Mouse (Mus musculus): ENCODE data around the gene 1700030J22Rik. TPM values are rescaled to one million over a fixed set of nuclear protein-coding genes. Genes with fewer than 3 reads are reported as not detected.
A peak's percentile ranks its signal among the peaks of the same experiment; 100 is the strongest.

1700030J22Rik gene
- polyA plus RNA-seq, 1 experiment from 2014 or later: 2.4 TPM

DNA sequence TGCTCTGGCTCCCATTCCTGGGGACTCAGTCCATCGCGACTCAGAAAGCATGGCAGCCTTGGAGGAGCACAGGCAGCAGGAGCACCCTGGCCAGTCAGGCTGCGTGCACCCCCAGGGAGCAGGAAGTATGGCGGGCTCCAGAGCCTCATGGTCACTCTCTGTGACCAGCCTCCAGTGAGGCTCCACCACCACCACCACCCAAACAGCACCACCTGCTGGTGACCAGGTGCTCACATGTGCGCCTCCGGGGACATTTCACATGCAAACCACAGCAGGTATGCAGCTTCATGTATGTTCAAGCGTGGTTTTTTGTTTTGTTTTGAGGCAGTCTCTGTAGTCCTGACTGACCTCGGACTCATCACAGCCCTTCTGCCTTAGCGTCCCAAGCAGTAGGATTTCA is 50.9 kb downstream of the 1700030J22Rik start:
- ATAC-seq (ENCODE audit: low read depth): no peak
- DNase-seq (ENCODE audit: low spot score): no peak
- H3K27me3 ChIP-seq (replicated peaks; ENCODE audit: control insufficient read depth, insufficient read depth, low read length): no peaks in the 10 kb centered on the region
- H3K4me2 ChIP-seq (ENCODE audit: low read depth, low read length): no peak overlapping the region
- no peaks in the 10 kb centered on the region for H3K4me1 ChIP-seq (ENCODE audit: control insufficient read depth, insufficient read depth, low read length)
- H3K36me3 ChIP-seq (ENCODE audit: control insufficient read depth, insufficient read depth, low read length): peaks cover 51% of the 10 kb centered on the region
- H3K9me3 ChIP-seq (ENCODE audit: control insufficient read depth, low read length): no peaks in the 10 kb centered on the region
- no peak overlapping the region for H3K27ac ChIP-seq (replicated peaks; ENCODE audit: low read depth, low read length)
- WGBS: 83% methylated on average over 8 of the region's 9 CpGs
- no peak overlapping the region for H3K9ac ChIP-seq (ENCODE audit: low read depth, low read length)
- no peak overlapping the region for H3K4me3 ChIP-seq (ENCODE audit: low read depth, low read length)

DNA sequence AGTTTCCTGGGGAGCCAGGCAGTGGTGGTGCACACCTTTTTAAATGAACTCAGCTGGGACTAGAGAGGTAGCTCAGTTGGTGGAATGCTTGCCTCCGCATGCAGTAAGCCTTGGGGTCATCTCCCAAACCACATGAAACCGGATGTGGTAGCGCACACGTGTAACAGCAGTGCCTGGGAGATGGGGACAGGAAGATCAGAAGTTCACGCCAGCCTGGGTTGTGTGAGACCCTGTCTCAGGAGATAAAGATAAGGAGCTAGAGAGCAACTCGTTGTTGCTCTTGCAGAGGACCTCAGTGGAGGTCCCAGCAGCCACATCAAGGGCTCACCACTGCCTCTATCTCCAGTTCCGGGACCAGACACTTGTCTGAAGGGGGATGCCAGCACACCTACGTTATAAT is 55.2 kb downstream of the 1700030J22Rik start:
- Histone ChIP-seq H3K4me2 (ENCODE audit: low read depth, low read length) (no peak overlapping the region), H3K4me3 (ENCODE audit: low read depth, low read length) (no peak overlapping the region), H3K27me3 (replicated peaks; ENCODE audit: control insufficient read depth, insufficient read depth, low read length) (no peaks in the 10 kb centered on the region), H3K9me3 (ENCODE audit: control insufficient read depth, low read length) (no peaks in the 10 kb centered on the region), H3K9ac (ENCODE audit: low read depth, low read length) (no peak overlapping the region), H3K4me1 (ENCODE audit: control insufficient read depth, insufficient read depth, low read length) (peaks cover 12% of the 10 kb centered on the region), H3K27ac (replicated peaks; ENCODE audit: low read depth, low read length) (no peak overlapping the region), H3K36me3 (ENCODE audit: control insufficient read depth, insufficient read depth, low read length) (peaks cover 19% of the 10 kb centered on the region; the same call in 1 of the 2 replicates)
- DNase-seq (ENCODE audit: low spot score) (no peak), ATAC-seq (ENCODE audit: low read depth) (no peak)
- 93% methylated on average over 8 of the region's 8 CpGs for WGBS

DNA sequence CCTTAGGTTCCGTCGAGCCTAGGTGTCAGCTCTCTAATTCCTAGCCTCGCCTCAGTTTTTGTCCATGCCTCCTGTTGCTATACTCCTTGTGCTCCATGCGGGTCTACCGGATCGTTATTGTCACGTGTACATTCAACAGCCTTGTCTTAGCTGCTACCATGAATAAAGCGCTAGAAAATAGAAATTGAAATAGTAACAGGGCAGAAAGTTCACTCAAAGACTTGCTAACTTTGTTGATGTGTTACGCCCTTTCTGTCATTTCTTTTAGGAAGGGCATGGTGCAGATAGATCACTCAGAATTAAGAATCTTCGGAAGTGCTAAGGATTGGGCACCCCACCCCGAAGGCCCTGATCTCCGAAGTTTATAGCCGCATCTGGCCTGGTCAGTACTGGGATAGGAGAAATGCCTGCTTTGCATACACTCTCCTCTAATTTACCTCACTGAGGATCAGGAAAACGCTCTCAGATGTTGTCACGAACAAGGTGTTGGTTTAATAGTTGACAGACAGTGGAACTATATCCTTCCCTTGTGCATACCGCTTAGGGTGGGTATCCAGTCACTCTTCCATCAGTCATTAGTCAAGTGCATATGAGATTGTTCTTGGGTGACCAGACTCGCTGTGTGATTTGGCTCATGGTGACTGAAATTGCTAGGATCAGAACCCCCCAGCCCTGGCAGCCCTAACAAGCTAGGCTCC is 56.5 kb downstream of the 1700030J22Rik start:
- no peak for DNase-seq (ENCODE audit: low spot score)
- peak overlapping the region; percentile 83; the same call in 1 of the 2 replicates for H3K27ac ChIP-seq (replicated peaks; ENCODE audit: low read depth, low read length)
- H3K4me1 ChIP-seq (ENCODE audit: control insufficient read depth, insufficient read depth, low read length): peaks cover 12% of the 10 kb centered on the region
- no peaks in the 10 kb centered on the region for H3K27me3 ChIP-seq (replicated peaks; ENCODE audit: control insufficient read depth, insufficient read depth, low read length)
- H3K9ac ChIP-seq (ENCODE audit: low read depth, low read length): peak overlapping the region; percentile 84
- H3K36me3 ChIP-seq (ENCODE audit: control insufficient read depth, insufficient read depth, low read length): peaks cover 12% of the 10 kb centered on the region; the same call in 1 of the 2 replicates
- H3K4me3 ChIP-seq (ENCODE audit: low read depth, low read length): peak overlapping the region; percentile 80
- no peaks in the 10 kb centered on the region for H3K9me3 ChIP-seq (ENCODE audit: control insufficient read depth, low read length)
- WGBS: 32% methylated on average over 17 of the region's 17 CpGs
- no peak for ATAC-seq (ENCODE audit: low read depth)
- H3K4me2 ChIP-seq (ENCODE audit: low read depth, low read length): peak overlapping the region; percentile 64

DNA sequence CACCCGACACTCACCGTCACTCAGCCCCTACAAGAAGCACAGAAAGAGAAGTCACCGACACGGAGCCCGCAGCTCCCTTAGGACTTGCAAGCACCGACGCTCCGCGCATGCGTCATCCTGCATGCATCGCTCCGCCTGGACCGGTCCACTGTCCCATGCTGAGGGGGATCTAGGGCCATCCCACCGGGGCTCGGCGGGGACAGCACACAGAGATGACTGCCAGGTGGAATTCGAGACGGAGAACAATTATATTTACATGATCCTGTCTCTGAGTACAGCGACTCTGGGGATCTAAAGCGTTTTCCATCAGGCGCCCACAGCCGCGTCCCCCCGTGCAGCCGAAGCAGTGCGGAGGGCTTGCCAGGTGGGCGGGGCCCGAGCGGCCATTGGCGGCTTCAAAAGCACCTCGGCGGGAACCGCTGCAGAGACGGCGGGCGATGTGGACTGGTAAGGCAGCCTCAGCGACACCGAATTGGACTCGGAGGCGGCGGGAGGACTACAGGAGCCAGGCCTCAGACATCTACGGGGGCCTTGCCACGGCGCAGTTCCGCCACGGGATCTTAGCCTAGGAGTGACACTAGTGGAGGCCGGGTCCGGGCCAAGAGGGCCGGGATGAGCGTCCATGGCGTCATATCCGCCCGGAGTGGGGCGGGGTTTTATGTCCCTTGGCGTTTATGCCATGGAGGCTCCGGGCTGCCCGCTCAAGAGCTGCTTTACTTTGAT is 57.3 kb downstream of the 1700030J22Rik start, which contains the start of the genes Cmc2 and Cenpn:
Cmc2 (minus strand) TSS at position 119 of the 723 bp plus-strand sequence.
Cenpn (plus strand) TSS at position 394 of the 723 bp plus-strand sequence.
- Histone ChIP-seq H3K4me3 (ENCODE audit: low read depth, low read length) (peak within 1 kb of the TSS; percentile 80), H3K27me3 (replicated peaks; ENCODE audit: control insufficient read depth, insufficient read depth, low read length) (no peaks in the 10 kb centered on the region), H3K9ac (ENCODE audit: low read depth, low read length) (peak within 1 kb of the TSS; percentile 84), H3K9me3 (ENCODE audit: control insufficient read depth, low read length) (no peaks in the 10 kb centered on the region), H3K4me2 (ENCODE audit: low read depth, low read length) (peak within 1 kb of the TSS; percentile 64), H3K36me3 (ENCODE audit: control insufficient read depth, insufficient read depth, low read length) (peaks cover 15% of the 10 kb centered on the region; the same call in 1 of the 2 replicates), H3K27ac (replicated peaks; ENCODE audit: low read depth, low read length) (peak within 1 kb of the TSS; percentile 83), H3K4me1 (ENCODE audit: control insufficient read depth, insufficient read depth, low read length) (peaks cover 12% of the 10 kb centered on the region)
- under 1% methylated on average over 52 of the region's 57 CpGs for WGBS
- DNase-seq (ENCODE audit: low spot score) (peak; percentile 98), ATAC-seq (ENCODE audit: low read depth) (peak; percentile 95)

DNA sequence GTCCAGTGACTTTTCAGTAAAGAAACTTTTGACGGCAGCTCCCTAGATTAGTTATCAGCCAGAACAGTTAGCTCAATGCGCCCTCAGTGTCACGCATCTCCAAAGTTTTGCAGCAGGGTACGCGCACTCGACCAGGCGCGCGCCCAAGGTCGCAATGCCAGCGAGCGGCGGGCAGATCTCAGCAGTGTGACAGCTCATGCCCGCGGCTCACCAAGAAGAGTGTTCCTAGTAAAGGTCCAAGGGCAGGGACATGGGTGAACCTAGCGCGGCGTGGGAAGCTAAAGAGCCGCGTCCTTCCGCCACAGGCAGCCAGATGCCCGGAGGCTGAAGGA is 57.8 kb downstream of the 1700030J22Rik start:
- H3K9ac ChIP-seq (ENCODE audit: low read depth, low read length): peak overlapping the region; percentile 84
- no peaks in the 10 kb centered on the region for H3K9me3 ChIP-seq (ENCODE audit: control insufficient read depth, low read length)
- H3K36me3 ChIP-seq (ENCODE audit: control insufficient read depth, insufficient read depth, low read length): peaks cover 15% of the 10 kb centered on the region
- H3K27ac ChIP-seq (replicated peaks; ENCODE audit: low read depth, low read length): peak overlapping the region; percentile 83
- peaks cover 12% of the 10 kb centered on the region for H3K4me1 ChIP-seq (ENCODE audit: control insufficient read depth, insufficient read depth, low read length)
- no peaks in the 10 kb centered on the region for H3K27me3 ChIP-seq (replicated peaks; ENCODE audit: control insufficient read depth, insufficient read depth, low read length)
- peak overlapping the region; percentile 64 for H3K4me2 ChIP-seq (ENCODE audit: low read depth, low read length)
- DNase-seq (ENCODE audit: low spot score): no peak
- WGBS: under 1% methylated on average over 18 of the region's 22 CpGs
- H3K4me3 ChIP-seq (ENCODE audit: low read depth, low read length): peak overlapping the region; percentile 80
- ATAC-seq (ENCODE audit: low read depth): peak; percentile 41

Other genes starting within 250 kb of the 1700030J22Rik start
- gene Cdyl2, start 246.0 kb downstream of the 1700030J22Rik start, polyA plus RNA-seq (2014; fragmentation: Nextera tagmentation; extraction: Ambion mirVana): 9.3 and 11.4 TPM in 2 replicates
- gene Cmc2, start 57.5 kb downstream of the 1700030J22Rik start, polyA plus RNA-seq (2014; fragmentation: Nextera tagmentation; extraction: Ambion mirVana): 74.4 and 77.7 TPM in 2 replicates
- gene Cenpn, start 57.2 kb downstream of the 1700030J22Rik start, polyA plus RNA-seq (2014; fragmentation: Nextera tagmentation; extraction: Ambion mirVana): 27.9 and 31.7 TPM in 2 replicates
- 11.1 and 12.7 TPM in 2 replicates for gene Atmin, start 35.6 kb downstream of the 1700030J22Rik start, polyA plus RNA-seq (2014; fragmentation: Nextera tagmentation; extraction: Ambion mirVana)
- 105 and 116 TPM in 2 replicates for gene Gcsh, start 14.6 kb upstream of the 1700030J22Rik start, polyA plus RNA-seq (2014; fragmentation: Nextera tagmentation; extraction: Ambion mirVana)
- 0.03 and 0.13 TPM in 2 replicates for gene Pkd1l2, start 103.5 kb upstream of the 1700030J22Rik start, polyA plus RNA-seq (2014; fragmentation: Nextera tagmentation; extraction: Ambion mirVana)
- gene Bco1, start 116.9 kb upstream of the 1700030J22Rik start, polyA plus RNA-seq (2014; fragmentation: Nextera tagmentation; extraction: Ambion mirVana): 0.15 and 0.34 TPM in 2 replicates
- 3.0 and 3.5 TPM in 2 replicates for gene Gan, start 179.2 kb upstream of the 1700030J22Rik start, polyA plus RNA-seq (2014; fragmentation: Nextera tagmentation; extraction: Ambion mirVana)